Mouse (Mus musculus): ENCODE data around the gene Lif. TPM values are rescaled to one million over a fixed set of nuclear protein-coding genes. Genes with fewer than 3 reads are reported as not detected.

The Lif gene
- 0.29 to 1.1 TPM (median 0.32 TPM) in 3 replicates for total RNA-seq (2017)

- no peak for ATAC-seq (replicated peaks; ENCODE audit: insufficient number of reproducible peaks, low FRiP score, low TSS enrichment, poor library complexity, severe bottlenecking)
These were observed at the start of gene Lif for GRCm38 (mm10) chr11:4256846-4257607. Lif (plus strand) TSS chr11:4257557.

DNA sequence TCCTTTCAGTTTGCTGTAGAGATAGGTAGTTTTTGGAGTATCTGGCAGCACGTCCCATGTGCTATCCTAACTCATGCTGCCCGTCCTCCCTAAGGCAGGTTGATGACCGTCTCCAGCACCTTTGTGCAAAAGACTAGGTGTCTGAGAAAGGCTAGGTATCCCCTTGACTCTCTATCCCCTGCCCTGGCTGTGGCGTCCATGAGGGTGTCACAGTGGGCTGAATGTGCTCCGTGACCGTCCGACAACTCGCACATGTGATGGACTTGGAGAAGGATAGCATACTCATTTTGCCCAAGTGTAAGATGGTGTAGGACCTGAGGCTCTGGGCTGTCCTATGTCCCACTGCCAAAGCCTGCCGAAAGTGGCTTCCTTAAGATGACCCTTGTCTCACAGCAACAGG lies 49.7 kb upstream of the Lif start:
- no peak for ATAC-seq (replicated peaks; ENCODE audit: insufficient number of reproducible peaks, low FRiP score, low TSS enrichment, poor library complexity, severe bottlenecking)

GRCm38 (mm10) chr11:4209556-4209955 lies 47.8 kb upstream of the Lif start:
- ATAC-seq (replicated peaks; ENCODE audit: insufficient number of reproducible peaks, low FRiP score, low TSS enrichment, poor library complexity, severe bottlenecking), result no peak

DNA sequence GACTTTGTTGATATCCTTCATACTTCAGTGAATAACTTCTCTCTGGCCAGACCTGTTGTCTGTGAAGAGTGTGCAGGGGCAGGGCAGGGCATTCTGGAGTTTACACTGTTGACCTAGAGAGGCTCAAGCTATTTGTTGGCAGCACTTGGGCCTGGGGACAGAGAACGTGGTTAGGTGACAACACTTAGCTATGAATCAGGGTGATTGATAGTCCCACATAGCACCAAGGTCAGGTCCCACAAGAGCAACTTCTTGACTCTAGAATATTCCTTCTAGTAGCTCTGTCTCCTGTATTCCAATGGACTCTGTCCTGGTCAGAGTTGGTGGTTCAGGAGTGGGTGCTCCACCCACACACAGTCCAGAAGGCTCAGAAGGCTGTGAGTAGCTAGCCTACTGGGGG lies 46.6 kb upstream of the Lif start:
- ATAC-seq (replicated peaks; ENCODE audit: insufficient number of reproducible peaks, low FRiP score, low TSS enrichment, poor library complexity, severe bottlenecking), result no peak

DNA sequence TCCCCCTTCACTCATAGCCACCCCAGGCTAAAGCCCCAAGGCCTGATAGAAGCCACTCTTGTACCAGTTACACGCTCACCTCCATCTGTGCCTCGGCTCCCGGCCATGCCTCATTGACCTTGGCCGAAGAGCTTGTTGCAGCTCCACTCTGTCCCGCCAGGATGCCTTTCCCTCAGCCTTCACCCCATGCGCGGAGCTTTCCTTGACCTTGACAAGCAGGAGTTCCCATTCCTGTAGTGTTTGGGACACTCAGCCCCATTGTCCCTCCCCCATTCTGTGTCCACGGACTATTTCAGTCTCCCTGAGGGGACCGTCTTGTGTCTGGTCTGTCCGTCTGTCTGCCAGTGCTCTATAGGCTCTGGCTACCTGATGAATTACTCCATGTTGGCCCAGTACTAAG lies 44.2 kb upstream of the Lif start:
- ATAC-seq (replicated peaks; ENCODE audit: insufficient number of reproducible peaks, low FRiP score, low TSS enrichment, poor library complexity, severe bottlenecking), result no peak

DNA sequence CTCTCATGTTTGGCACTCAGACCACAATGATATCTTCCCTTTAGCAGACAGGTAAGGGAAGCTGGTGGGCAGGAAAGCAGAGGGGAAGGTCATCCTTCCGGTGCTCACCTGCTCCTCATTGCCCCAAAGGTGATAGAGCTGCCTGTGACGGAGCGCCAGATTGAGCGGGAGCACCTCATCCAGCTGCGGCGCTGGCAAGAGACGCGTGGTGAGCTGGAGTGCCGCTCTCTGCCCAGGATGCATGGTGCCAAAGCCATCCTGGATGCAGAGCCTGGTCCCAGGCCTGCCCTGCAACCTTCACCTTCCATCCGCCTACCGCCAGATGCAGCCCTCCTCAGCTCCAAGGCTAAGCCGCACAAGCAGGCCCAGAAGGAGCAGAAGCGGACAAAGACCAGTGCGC lies 42.8 kb upstream of the Lif start:
- no peak for ATAC-seq (replicated peaks; ENCODE audit: insufficient number of reproducible peaks, low FRiP score, low TSS enrichment, poor library complexity, severe bottlenecking)

GRCm38 (mm10) chr11:4215061-4215460 lies 42.3 kb upstream of the Lif start:
- no peak for ATAC-seq (replicated peaks; ENCODE audit: insufficient number of reproducible peaks, low FRiP score, low TSS enrichment, poor library complexity, severe bottlenecking)

- ATAC-seq (replicated peaks; ENCODE audit: insufficient number of reproducible peaks, low FRiP score, low TSS enrichment, poor library complexity, severe bottlenecking), result no peak
These were observed 40.9 kb upstream of the Lif start for GRCm38 (mm10) chr11:4216248-4217000.

GRCm38 (mm10) chr11:4217914-4218629 lies 39.3 kb upstream of the Lif start, which contains the start of gene Castor1:
Castor1 (plus strand) TSS chr11:4218225.
- ATAC-seq (replicated peaks; ENCODE audit: insufficient number of reproducible peaks, low FRiP score, low TSS enrichment, poor library complexity, severe bottlenecking), result peak; percentile 74

DNA sequence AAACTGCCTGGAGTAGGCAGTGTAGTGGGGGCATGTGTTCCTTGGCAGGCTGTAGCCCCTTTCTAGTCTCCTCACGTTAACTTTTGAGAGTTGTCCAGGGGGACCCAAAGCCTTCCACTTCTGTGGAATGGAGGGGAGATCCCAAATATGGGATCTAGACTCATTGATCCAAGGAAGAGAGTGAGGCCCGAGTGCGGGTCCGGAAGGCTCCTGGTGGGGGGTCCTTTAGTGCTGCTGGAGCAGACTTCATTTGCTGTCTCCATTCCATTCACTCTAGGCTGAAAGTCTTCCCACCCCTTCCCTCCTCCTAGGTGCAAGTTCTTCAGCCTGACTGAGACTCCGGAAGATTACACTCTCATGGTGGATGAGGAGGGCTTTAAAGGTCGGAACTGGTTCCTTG lies 38.7 kb upstream of the Lif start:
- no peak for ATAC-seq (replicated peaks; ENCODE audit: insufficient number of reproducible peaks, low FRiP score, low TSS enrichment, poor library complexity, severe bottlenecking)

- no peak for ATAC-seq (replicated peaks; ENCODE audit: insufficient number of reproducible peaks, low FRiP score, low TSS enrichment, poor library complexity, severe bottlenecking)
These were observed 38.0 kb upstream of the Lif start for GRCm38 (mm10) chr11:4219317-4219751.

- no peak for ATAC-seq (replicated peaks; ENCODE audit: insufficient number of reproducible peaks, low FRiP score, low TSS enrichment, poor library complexity, severe bottlenecking)
These were observed 37.4 kb upstream of the Lif start for GRCm38 (mm10) chr11:4219908-4220307.

- peak; percentile 64 for ATAC-seq (replicated peaks; ENCODE audit: insufficient number of reproducible peaks, low FRiP score, low TSS enrichment, poor library complexity, severe bottlenecking)
These were observed 36.6 kb upstream of the Lif start for GRCm38 (mm10) chr11:4220443-4221400.

DNA sequence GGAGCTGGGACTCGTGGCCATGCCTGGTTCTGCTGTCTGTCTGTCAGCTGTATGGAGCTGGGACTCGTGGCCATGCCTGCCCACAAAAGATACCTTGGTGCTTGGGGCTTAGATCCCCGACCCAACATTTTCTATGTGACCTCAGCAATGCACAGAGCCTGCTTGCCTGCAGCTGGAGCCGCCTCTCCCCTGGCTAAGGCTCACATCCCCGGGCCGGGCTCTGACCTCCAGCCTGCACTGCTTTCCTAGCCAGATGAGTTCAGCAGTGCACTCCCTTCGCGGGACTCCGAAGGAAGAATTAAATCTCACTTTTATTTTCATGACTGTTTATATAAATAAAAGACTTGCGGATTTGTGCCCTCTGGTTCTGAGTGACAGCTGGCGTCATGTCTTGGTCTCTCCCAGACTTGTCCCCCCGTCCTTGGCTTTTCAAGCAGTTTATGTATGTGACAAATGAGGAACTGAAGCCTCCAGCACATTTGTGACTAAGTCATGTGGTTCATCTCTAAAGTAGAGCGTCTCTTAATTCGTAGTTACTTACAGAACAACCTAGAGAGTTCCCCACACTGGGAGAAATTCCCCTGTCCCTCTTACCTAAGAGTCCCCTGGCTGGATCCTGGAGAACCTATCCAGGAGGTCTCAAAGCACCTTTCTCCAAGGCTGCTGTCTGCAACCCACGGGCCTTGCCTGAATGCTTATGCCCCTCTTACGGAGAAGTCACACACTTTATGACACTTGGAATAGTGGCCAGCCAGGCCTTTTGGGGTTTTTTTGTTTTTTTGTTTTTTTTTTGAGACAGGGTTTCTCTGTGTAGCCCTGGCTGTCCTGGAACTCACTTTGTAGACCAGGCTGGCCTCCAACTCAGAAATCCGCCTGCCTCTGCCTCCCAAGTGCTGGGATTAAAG lies 35.1 kb upstream of the Lif start:
- ATAC-seq (replicated peaks; ENCODE audit: insufficient number of reproducible peaks, low FRiP score, low TSS enrichment, poor library complexity, severe bottlenecking), result no peak; the same call in 1 of the 2 replicates

DNA sequence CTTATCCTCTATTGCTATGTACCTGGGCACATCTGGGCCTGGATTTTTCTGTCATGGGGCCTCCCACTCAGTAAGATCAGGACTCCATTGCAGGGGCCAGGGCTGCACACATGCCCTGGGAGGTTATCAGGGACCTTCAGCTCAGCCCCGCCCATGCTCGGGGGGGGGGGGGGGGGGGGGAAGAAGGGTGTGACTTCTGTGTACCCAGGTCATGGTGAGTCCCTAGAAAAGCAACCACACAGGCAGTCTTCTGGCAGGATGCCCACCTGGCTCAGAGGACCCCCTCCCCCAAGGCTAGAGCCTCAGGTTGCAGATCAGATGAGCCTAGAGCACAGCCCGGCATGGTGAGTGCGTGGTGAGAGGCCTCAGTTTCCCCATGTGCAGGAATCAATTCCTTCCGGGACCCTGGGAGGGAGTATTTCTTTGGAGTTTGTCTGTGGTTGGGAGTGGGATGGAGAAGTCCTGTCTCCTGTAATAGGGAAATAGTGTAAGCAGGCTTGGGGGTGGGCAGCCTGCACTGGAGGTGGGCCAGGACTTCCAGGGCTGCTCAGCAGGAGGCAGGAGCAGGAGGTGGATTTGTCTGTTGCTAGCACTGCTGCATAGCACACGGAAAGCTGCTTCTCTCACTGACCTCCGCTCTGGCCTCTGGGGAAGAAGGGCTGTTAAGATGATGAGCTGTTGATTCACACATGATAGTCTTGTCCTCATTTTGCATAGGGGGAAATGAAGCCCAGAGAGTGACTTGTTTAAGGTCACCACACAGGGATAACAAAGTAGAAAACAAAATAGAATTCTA lies 33.8 kb upstream of the Lif start:
- ATAC-seq (replicated peaks; ENCODE audit: insufficient number of reproducible peaks, low FRiP score, low TSS enrichment, poor library complexity, severe bottlenecking), result no peak

- no peak for ATAC-seq (replicated peaks; ENCODE audit: insufficient number of reproducible peaks, low FRiP score, low TSS enrichment, poor library complexity, severe bottlenecking)
These were observed 33.1 kb upstream of the Lif start for GRCm38 (mm10) chr11:4224223-4224622.
